Mouse (Mus musculus) central nervous system, embryonic 14 days (tissue): ENCODE measurements around the gene Gm6020. TPM values are rescaled to one million over a fixed set of nuclear protein-coding genes. Genes with fewer than 3 reads are reported as not detected.

Experiments
- polyA plus RNA-seq: library from polyadenylated mRNA; depleted of rRNA; stranded (reverse); fragments of >200 nt; gene quantifications from 2 replicates; pipeline ENCODE4 v1.2.3, GENCODE M21; 2012; rRNA removed

The Gm6020 gene
- polyA plus RNA-seq = not detected in 2 replicates

GRCm38 (mm10) chr19:61183590-61183989 lies at the start of gene Gm6020:
Gm6020 (plus strand) TSS chr19:61183890.

GRCm38 (mm10) chr19:61140342-61141206 lies 43.1 kb upstream of the Gm6020 start, which contains the start of gene Zfp950:
Zfp950 (minus strand) TSS chr19:61140840.

GRCm38 (mm10) chr19:61175756-61176324 lies 7.8 kb upstream of the Gm6020 start, which contains the start of gene Gm7102:
Gm7102 (minus strand) TSS chr19:61176309.

DNA sequence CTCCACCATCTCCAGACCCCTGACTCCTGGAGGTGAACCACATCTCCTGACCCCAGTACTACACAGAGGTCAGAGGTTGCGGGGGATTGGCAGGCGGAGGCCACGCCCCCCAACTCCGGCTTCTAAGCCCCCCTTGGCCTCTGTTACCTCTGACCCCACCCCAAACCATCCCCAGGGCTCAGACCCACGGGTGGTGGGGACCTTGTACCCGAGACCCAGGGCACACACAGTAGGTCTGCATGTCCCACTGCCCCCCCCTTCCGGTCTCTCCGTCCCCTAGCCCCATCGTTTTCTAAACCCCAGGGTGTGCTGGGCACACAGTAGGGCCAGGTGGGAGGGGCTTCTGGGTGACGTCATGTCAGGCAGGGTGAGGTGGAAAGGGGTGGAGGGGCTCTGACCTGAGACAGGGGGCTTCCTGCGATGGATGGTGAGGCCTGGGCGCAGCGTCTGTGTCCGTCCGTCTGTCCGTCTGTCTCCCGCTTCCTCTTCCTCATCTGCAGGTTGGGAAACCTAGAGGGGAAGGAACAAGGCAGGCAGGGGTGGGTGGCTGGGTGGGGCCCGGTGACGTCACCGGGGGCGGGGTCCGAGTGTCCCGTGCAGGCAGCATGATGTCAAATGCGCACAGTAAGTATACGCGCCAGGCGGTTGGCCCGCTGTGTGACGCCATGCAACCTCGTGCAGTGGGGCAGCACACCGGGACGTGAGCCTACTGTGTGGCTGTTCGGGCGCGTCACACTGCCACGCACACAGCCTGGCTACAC lies 44.4 kb downstream of the Gm6020 start, which contains the start of gene Csf2ra:
Gene Csf2ra (minus strand): TSS at position 489 of the 761 bp plus-strand sequence.

Other genes with a start within 250 kb of the Gm6020 start
- 26.7 and 30.1 TPM in 2 replicates for gene Zfp950, start 43.0 kb upstream of the Gm6020 start, polyA plus RNA-seq
- gene Gm7102, start 7.6 kb upstream of the Gm6020 start, polyA plus RNA-seq = 0.04 and 0.08 TPM in 2 replicates
- 174 and 198 TPM in 2 replicates for gene Csf2ra, start 44.5 kb downstream of the Gm6020 start, polyA plus RNA-seq
- not detected in 2 replicates for gene Gm21060, start 113.2 kb downstream of the Gm6020 start, polyA plus RNA-seq